Mouse (Mus musculus): ENCODE measurements around the gene Coro1b.

- TF ChIP-seq MAFK (IDR thresholded peaks at IDR 0.05; ENCODE audit: insufficient read depth, low read depth, low read length) (peak; percentile 83), HCFC1 (IDR thresholded peaks at IDR 0.05; ENCODE audit: borderline replicate concordance, insufficient read depth, low read length) (peak; percentile 86), ZNF384 (IDR thresholded peaks at IDR 0.05; ENCODE audit: low read depth, low read length) (no peak), ZC3H11A (IDR thresholded peaks at IDR 0.05; ENCODE audit: borderline replicate concordance, low read depth, low read length) (no peak), CHD2 (IDR thresholded peaks at IDR 0.05; ENCODE audit: low read depth, low read length) (no peak; the same call in 1 of the 2 replicates)
These were observed 27.2 kb upstream of the Coro1b start for GRCm38 (mm10) chr19:4121097-4121805.
